Mouse (Mus musculus) liver, adult (tissue): Measurements from ENCODE around the gene Sdcbp2.

Experiments
- GATA4 ChIP-seq: IDR thresholded peaks from 2 replicates; pipeline ENCODE4 v1.6.1; 2014; ENCODE audit warnings: mild to moderate bottlenecking, low read length; ENCODE audit not compliant: insufficient replicate concordance

The Sdcbp2 gene

GRCm38 (mm10) chr2:151571873-151572700 lies at the start of gene Sdcbp2:
Sdcbp2 (plus strand) TSS chr2:151572622.
- no peak for TF ChIP-seq GATA4

GRCm38 (mm10) chr2:151524324-151525041 lies 47.9 kb upstream of the Sdcbp2 start:
- no peak for TF ChIP-seq GATA4

- no peak for TF ChIP-seq GATA4
These were observed 46.9 kb upstream of the Sdcbp2 start for GRCm38 (mm10) chr2:151525520-151525919.

- TF ChIP-seq GATA4: no peak
These were observed 44.4 kb upstream of the Sdcbp2 start for GRCm38 (mm10) chr2:151528066-151528465.

GRCm38 (mm10) chr2:151529169-151529568 lies 43.3 kb upstream of the Sdcbp2 start:
- TF ChIP-seq GATA4: no peak

GRCm38 (mm10) chr2:151530378-151531230 lies 41.8 kb upstream of the Sdcbp2 start:
- TF ChIP-seq GATA4: no peak; the same call in 1 of the 2 replicates

- no peak for TF ChIP-seq GATA4
These were observed 38.8 kb upstream of the Sdcbp2 start for GRCm38 (mm10) chr2:151533632-151534031.

GRCm38 (mm10) chr2:151535961-151536617 lies 36.3 kb upstream of the Sdcbp2 start:
- TF ChIP-seq GATA4: no peak

GRCm38 (mm10) chr2:151536618-151536974 lies 35.8 kb upstream of the Sdcbp2 start:
- TF ChIP-seq GATA4: no peak

GRCm38 (mm10) chr2:151538646-151539045 lies 33.8 kb upstream of the Sdcbp2 start:
- TF ChIP-seq GATA4: no peak

- peak; percentile 49; the same call in 1 of the 2 replicates for TF ChIP-seq GATA4
These were observed 29.9 kb upstream of the Sdcbp2 start, which contains the start of gene Fkbp1a for GRCm38 (mm10) chr2:151542323-151543062. Fkbp1a (plus strand) TSS chr2:151542483.

- TF ChIP-seq GATA4: peak; percentile 77; the same call in 1 of the 2 replicates
These were observed 29.1 kb upstream of the Sdcbp2 start for GRCm38 (mm10) chr2:151543063-151543895.

- TF ChIP-seq GATA4: no peak
These were observed 27.7 kb upstream of the Sdcbp2 start for GRCm38 (mm10) chr2:151544673-151545072.
